Mouse (Mus musculus) embryonic facial prominence, embryonic 12.5 days (tissue): ENCODE results near the gene Cilp2. TPM values are rescaled to one million over a fixed set of nuclear protein-coding genes. Genes with fewer than 3 reads are reported as not detected.

ENCODE experiments used
- ATAC-seq: fragments of 200-750 bp; cut with Nextera tagmentation; 2 replicates; pipeline ENCODE4 v1.8.0; 2017; ENCODE audit not compliant: insufficient number of reproducible peaks, insufficient read depth, low FRiP score, low TSS enrichment
- H3K27ac ChIP-seq: fragments of 300-500 bp; sonication (generic); 2 replicates; pipeline ENCODE4 v1.5.1; 2016; ENCODE audit warnings: mild to moderate bottlenecking
- H3K27me3 ChIP-seq: fragments of 300-500 bp; sonication (generic); 2 replicates; pipeline ENCODE4 v1.6.1; 2016; ENCODE audit warnings: mild to moderate bottlenecking, moderate library complexity
- H3K36me3 ChIP-seq: fragments of 300-500 bp; sonication (generic); 2 replicates; pipeline ENCODE4 v1.6.1; 2016; ENCODE audit warnings: mild to moderate bottlenecking
- H3K4me1 ChIP-seq: fragments of 300-500 bp; sonication (generic); 2 replicates; pipeline ENCODE4 v1.6.1; 2016
- H3K4me2 ChIP-seq: fragments of 300-500 bp; sonication (generic); replicated peaks from 2 replicates; pipeline ENCODE4 v1.6.1; 2016; ENCODE audit warnings: mild to moderate bottlenecking, moderate library complexity
- H3K4me3 ChIP-seq: fragments of 300-500 bp; sonication (generic); 2 replicates; pipeline ENCODE4 v1.5.1; 2016; ENCODE audit warnings: mild to moderate bottlenecking
- H3K9ac ChIP-seq: fragments of 300-500 bp; sonication (generic); 2 replicates; pipeline ENCODE4 v1.6.1; 2016; ENCODE audit warnings: mild to moderate bottlenecking, moderate library complexity
- H3K9me3 ChIP-seq: fragments of 300-500 bp; sonication (generic); 2 replicates; pipeline ENCODE4 v1.6.1; 2016; ENCODE audit warnings: mild to moderate bottlenecking, moderate library complexity
- WGBS: fragments of 180-500 bp; shearing (Covaris S2); methylation state at CpG from one replicate; pipeline ENCODE4 v1.1.7; 2016; 5-methylcytosine and 5-hydroxymethylcytosine counted together
- polyA plus RNA-seq: library from polyadenylated mRNA; unstranded; fragments of >200 nt; fragmentation: Nextera tagmentation; extraction: Ambion mirVana; gene quantifications from 2 replicates; pipeline ENCODE4 v1.2.1, GENCODE M21; 2016

Cilp2 gene
- polyA plus RNA-seq, 1 experiment from 2014 or later: 1.2 TPM

GRCm38 (mm10) chr8:69832298-69832853 lies 55.1 kb downstream of the Cilp2 start, which contains the start of gene Pbx4:
TSS of gene Pbx4 (plus strand) at chr8:69832491.
- H3K4me3 ChIP-seq: peak within 1 kb of the TSS; percentile 66
- peaks cover 22% of the 10 kb centered on the region; the same call in 1 of the 2 replicates for H3K36me3 ChIP-seq
- peak within 1 kb of the TSS; percentile 61; the same call in 1 of the 2 replicates for H3K27ac ChIP-seq
- H3K9ac ChIP-seq: peak within 1 kb of the TSS; percentile 46; the same call in 1 of the 2 replicates
- H3K4me2 ChIP-seq: peak within 1 kb of the TSS; percentile 92
- no peaks in the 10 kb centered on the region for H3K9me3 ChIP-seq
- peak; percentile 97 for ATAC-seq
- under 1% methylated on average over 38 of the region's 38 CpGs for WGBS
- H3K4me1 ChIP-seq: peaks cover 5% of the 10 kb centered on the region; the same call in 1 of the 2 replicates
- no peaks in the 10 kb centered on the region for H3K27me3 ChIP-seq

Other genes with a start within 250 kb of the Cilp2 start
- gene Zfp964, start 233.2 kb downstream of the Cilp2 start, polyA plus RNA-seq: 2.5 and 2.9 TPM in 2 replicates
- 31.8 and 33.4 TPM in 2 replicates for gene Zfp869, start 177.0 kb downstream of the Cilp2 start, polyA plus RNA-seq
- 5.8 and 6.8 TPM in 2 replicates for gene Zfp963, start 137.7 kb downstream of the Cilp2 start, polyA plus RNA-seq
- not detected in 2 replicates for gene Gm20422, start 112.8 kb downstream of the Cilp2 start, polyA plus RNA-seq
- 52.6 and 55.3 TPM in 2 replicates for gene Atp13a1, start 96.5 kb downstream of the Cilp2 start, polyA plus RNA-seq
- 38.9 and 42.6 TPM in 2 replicates for gene Zfp866, start 96.5 kb downstream of the Cilp2 start, polyA plus RNA-seq
- 9.5 and 10.4 TPM in 2 replicates for gene Gmip, start 79.0 kb downstream of the Cilp2 start, polyA plus RNA-seq
- gene Lpar2, start 65.3 kb downstream of the Cilp2 start, polyA plus RNA-seq: 0.88 and 0.92 TPM in 2 replicates
- 13.4 and 16.0 TPM in 2 replicates for gene Pbx4, start 55.2 kb downstream of the Cilp2 start, polyA plus RNA-seq
- 4.1 and 5.1 TPM in 2 replicates for gene Tssk6, start 14.5 kb upstream of the Cilp2 start, polyA plus RNA-seq
- 168 and 171 TPM in 2 replicates for gene Ndufa13, start 14.9 kb upstream of the Cilp2 start, polyA plus RNA-seq
- 4.8 and 4.9 TPM in 2 replicates for gene Yjefn3, start 15.0 kb upstream of the Cilp2 start, polyA plus RNA-seq
- gene Gatad2a, start 108.7 kb upstream of the Cilp2 start, polyA plus RNA-seq: 49.8 and 63.0 TPM in 2 replicates
- gene Mau2, start 155.0 kb upstream of the Cilp2 start, polyA plus RNA-seq: 64.0 and 65.4 TPM in 2 replicates
- 55.3 and 56.7 TPM in 2 replicates for gene Sugp1, start 155.1 kb upstream of the Cilp2 start, polyA plus RNA-seq
- gene Tm6sf2, start 185.2 kb upstream of the Cilp2 start, polyA plus RNA-seq: 0.58 and 1.3 TPM in 2 replicates
- 0.04 and 0.06 TPM in 2 replicates for gene Hapln4, start 195.8 kb upstream of the Cilp2 start, polyA plus RNA-seq
- gene Ncan, start 233.2 kb upstream of the Cilp2 start, polyA plus RNA-seq: 4.1 and 6.1 TPM in 2 replicates
- 24.2 and 25.0 TPM in 2 replicates for gene Nr2c2ap, start 243.6 kb upstream of the Cilp2 start, polyA plus RNA-seq